Mouse (Mus musculus) MEL (cell line): ENCODE results near the gene Washc1. TPM values are rescaled to one million over a fixed set of nuclear protein-coding genes. Genes with fewer than 3 reads are reported as not detected.
A peak's percentile ranks its signal among the peaks of the same experiment; 100 is the strongest.
"Not testable (repeated sequence)": the region's sequence is repeated elsewhere in the genome, so short reads cannot be mapped to it uniquely, and the experiment has no call there.

Experiments used
- DNase-seq: peaks from one replicate; pipeline ENCODE4 v3.0.0; 2011; ENCODE audit warnings: low read depth, low spot score
- H3K27ac ChIP-seq: 2 replicates; pipeline ENCODE4 v1.5.1; 2012; ENCODE audit warnings: low read depth, mild to moderate bottlenecking, control low read depth, low read length, moderate library complexity; ENCODE audit not compliant: control insufficient read depth
- H3K27me3 ChIP-seq, 2 experiments: fragments of 150-350 bp in 1 of 2; sonication (generic) in 1 of 2; 2 replicates each; pipeline ENCODE4 v1.6.1; 2012; ENCODE audit warnings: low read length in 2 of 2, mild to moderate bottlenecking in 2 of 2, improper control_type of control experiment in 1 of 2, moderate library complexity in 1 of 2; ENCODE audit not compliant: insufficient read depth in 2 of 2, control insufficient read depth in 1 of 2
- H3K36me3 ChIP-seq, 2 experiments: 2 replicates each; pipeline ENCODE4 v1.6.1; 2012 to 2014; ENCODE audit warnings: low read length in 2 of 2, improper control_type of control experiment in 1 of 2, inconsistent platforms in 1 of 2, mild to moderate bottlenecking in 1 of 2; ENCODE audit not compliant: insufficient read depth in 2 of 2, control insufficient read depth in 1 of 2
- H3K4me1 ChIP-seq, 2 experiments: fragments of 150-350 bp in 1 of 2; sonication (generic) in 1 of 2; 2 replicates each; pipeline ENCODE4 v1.6.1; 2012; ENCODE audit warnings: low read length in 2 of 2, improper control_type of control experiment in 1 of 2, mild to moderate bottlenecking in 1 of 2; ENCODE audit not compliant: insufficient read depth in 2 of 2, control insufficient read depth in 1 of 2
- H3K4me3 ChIP-seq, 2 experiments: fragments of 150-350 bp in 1 of 2; sonication (generic) in 1 of 2; 2 replicates each; pipeline ENCODE4 v1.5.1; 2012; ENCODE audit warnings: low read depth in 2 of 2, low read length in 2 of 2, mild to moderate bottlenecking in 2 of 2, moderate library complexity in 2 of 2, control low read depth in 1 of 2, improper control_type of control experiment in 1 of 2; ENCODE audit not compliant: control insufficient read depth in 1 of 2, insufficient read depth in 1 of 2
- H3K79me2 ChIP-seq: 2 replicates; pipeline ENCODE4 v1.6.1; 2012; ENCODE audit warnings: mild to moderate bottlenecking, low read length, moderate library complexity; ENCODE audit not compliant: control insufficient read depth, poor library complexity, insufficient read depth
- H3K9ac ChIP-seq: 2 replicates; pipeline ENCODE4 v1.6.1; 2012; ENCODE audit warnings: low read depth, mild to moderate bottlenecking, control low read depth, low read length, moderate library complexity; ENCODE audit not compliant: control insufficient read depth, poor library complexity, severe bottlenecking
- H3K9me3 ChIP-seq: fragments of 150-350 bp; sonication (generic); replicated peaks from 2 replicates; pipeline ENCODE4 v1.6.1; 2012; ENCODE audit warnings: mild to moderate bottlenecking, low read length, improper control_type of control experiment, moderate library complexity; ENCODE audit not compliant: insufficient read depth
- BHLHE40 ChIP-seq: IDR thresholded peaks from 2 replicates; pipeline ENCODE4 v1.6.1; 2012; ENCODE audit warnings: low read depth, mild to moderate bottlenecking, inconsistent platforms, low read length, improper control_type of control experiment, borderline replicate concordance
- CHD1 ChIP-seq: IDR thresholded peaks from 2 replicates; pipeline ENCODE4 v1.6.1; 2012; ENCODE audit warnings: low read depth, mild to moderate bottlenecking, inconsistent platforms, low read length, improper control_type of control experiment
- E2F4 ChIP-seq: IDR thresholded peaks from 2 replicates; pipeline ENCODE4 v1.6.1; 2011; ENCODE audit warnings: low read depth, low read length, improper control_type of control experiment, borderline replicate concordance
- EP300 ChIP-seq, 2 experiments: IDR thresholded peaks; 2 replicates each; pipeline ENCODE4 v1.6.1; 2011; ENCODE audit warnings: improper control_type of control experiment in 2 of 2, low read length in 2 of 2, low read depth in 1 of 2, mild to moderate bottlenecking in 1 of 2
- GATA1 ChIP-seq: IDR thresholded peaks from 2 replicates; pipeline ENCODE4 v1.6.1; 2011; ENCODE audit warnings: low read depth, low read length, improper control_type of control experiment
- KAT2A ChIP-seq: conservative IDR thresholded peaks from 2 replicates; pipeline ENCODE4 v1.6.1; 2012; ENCODE audit warnings: low read depth, low read length, improper control_type of control experiment, inconsistent platforms
- MYC ChIP-seq: IDR thresholded peaks from 2 replicates; pipeline ENCODE4 v1.6.1; 2011; ENCODE audit warnings: low read depth, mild to moderate bottlenecking, low read length, improper control_type of control experiment, moderate library complexity
- NELFE ChIP-seq: IDR thresholded peaks from 2 replicates; pipeline ENCODE4 v1.6.1; 2011; ENCODE audit warnings: low read depth, low read length, improper control_type of control experiment
- NRF1 ChIP-seq: IDR thresholded peaks from 2 replicates; pipeline ENCODE4 v1.6.1; 2014; ENCODE audit warnings: low read depth, mild to moderate bottlenecking, inconsistent platforms, low read length, improper control_type of control experiment, moderate library complexity; ENCODE audit not compliant: poor library complexity, insufficient read depth, severe bottlenecking
- POLR2A ChIP-seq, 2 experiments: IDR thresholded peaks; 2 replicates each; pipeline ENCODE4 v1.6.1; 2011 to 2012; ENCODE audit warnings: low read length in 2 of 2, mild to moderate bottlenecking in 2 of 2, control low read depth in 1 of 2, improper control_type of control experiment in 1 of 2, low read depth in 1 of 2, moderate library complexity in 1 of 2; ENCODE audit not compliant: control insufficient read depth in 1 of 2, insufficient read depth in 1 of 2, poor library complexity in 1 of 2
- POLR2AphosphoS2 ChIP-seq: IDR thresholded peaks from 2 replicates; pipeline ENCODE4 v1.6.1; 2011; ENCODE audit warnings: low read length, improper control_type of control experiment
- POLR2AphosphoS5 ChIP-seq: IDR thresholded peaks from 2 replicates; pipeline ENCODE4 v1.6.1; 2012; ENCODE audit warnings: low read depth, borderline replicate concordance, mild to moderate bottlenecking, inconsistent platforms, low read length, moderate library complexity, mixed read lengths
- RCOR1 ChIP-seq: IDR thresholded peaks from 2 replicates; pipeline ENCODE4 v1.6.1; 2012; ENCODE audit warnings: low read depth, mild to moderate bottlenecking, inconsistent platforms, low read length, improper control_type of control experiment
- TAL1 ChIP-seq: IDR thresholded peaks from 2 replicates; pipeline ENCODE4 v1.6.1; 2012; ENCODE audit warnings: mild to moderate bottlenecking, inconsistent platforms, low read length, moderate library complexity, mixed read lengths
- TBP ChIP-seq: IDR thresholded peaks from 2 replicates; pipeline ENCODE4 v1.8.0; 2011; ENCODE audit warnings: low read depth, low read length, improper control_type of control experiment
- UBTF ChIP-seq: IDR thresholded peaks from 2 replicates; pipeline ENCODE4 v1.6.1; 2012; ENCODE audit warnings: low read depth, mild to moderate bottlenecking, inconsistent platforms, low read length, improper control_type of control experiment, moderate library complexity, borderline replicate concordance; ENCODE audit not compliant: insufficient read depth
- ZC3H11A ChIP-seq: IDR thresholded peaks from 2 replicates; pipeline ENCODE4 v1.6.1; 2012; ENCODE audit warnings: low read depth, mild to moderate bottlenecking, inconsistent platforms, low read length, improper control_type of control experiment
- ZMIZ1 ChIP-seq: IDR thresholded peaks from 2 replicates; pipeline ENCODE4 v1.6.1; 2012; ENCODE audit warnings: low read depth, mild to moderate bottlenecking, inconsistent platforms, low read length, improper control_type of control experiment, moderate library complexity
- polyA plus RNA-seq, 2 experiments: library from polyadenylated mRNA; stranded (reverse) in 1 of 2; unstranded in 1 of 2; fragments of >175 nt in 1 of 2; fragments of >200 nt in 1 of 2; gene quantifications; 2 replicates each; pipeline versions ENCODE4 v1.2.1 to v1.2.4; 2012; ENCODE audit warnings: low replicate concordance in 2 of 2, low read depth in 1 of 2; ENCODE audit not compliant: insufficient read length in 2 of 2, insufficient read depth in 1 of 2, missing spikeins in 1 of 2
- total RNA-seq: library from RNA; depleted of rRNA; stranded (reverse); fragments of 300-350 nt; gene quantifications from 2 replicates; pipeline ENCODE4 v1.2.3, GENCODE M21; 2012

Washc1 gene
- total and polyA plus RNA-seq, 3 experiments: 37.0 to 58.6 TPM; not detected in 1

GRCm38 (mm10) chr17:66111402-66111959 is at the start of gene Washc1 (continued):
- no peak for TF ChIP-seq POLR2AphosphoS5
- TF ChIP-seq NELFE: peak; percentile 80
- TF ChIP-seq EP300 (IDR thresholded peaks at IDR 0.05; ENCODE audit: low read depth in 1 of 2, low read length in 2 of 2): peak in 1 of 2 experiments; percentile 14; a peak in 1 of 4 replicates
- TF ChIP-seq POLR2AphosphoS2: peak; percentile 77

- DNase-seq: no peak
- H3K4me3 ChIP-seq: no peak overlapping the region
- H3K27me3 ChIP-seq: no peaks in the 10 kb centered on the region
- peaks cover 26% of the 10 kb centered on the region for H3K79me2 ChIP-seq
- no peaks in the 10 kb centered on the region for H3K9me3 ChIP-seq
- H3K27ac ChIP-seq: no peak overlapping the region
- no peak overlapping the region for H3K9ac ChIP-seq
- TF ChIP-seq GATA1 (no peak), NRF1 (no peak), POLR2AphosphoS2 (no peak), ZC3H11A (no peak), E2F4 (no peak), ZMIZ1 (no peak), EP300 (IDR thresholded peaks at IDR 0.05; ENCODE audit: low read depth in 1 of 2, low read length in 2 of 2) (no peak), UBTF (no peak), NELFE (no peak), TBP (no peak), BHLHE40 (no peak), CHD1 (no peak), POLR2A (IDR thresholded peaks at IDR 0.05; ENCODE audit: control insufficient read depth in 1 of 2, insufficient read depth in 1 of 2, low read depth in 1 of 2, low read length in 2 of 2, poor library complexity in 1 of 2) (no peak), RCOR1 (no peak), KAT2A (no peak), TAL1 (no peak), MYC (no peak)
- no peaks in the 10 kb centered on the region for H3K4me1 ChIP-seq
- H3K36me3 ChIP-seq: no peaks in the 10 kb centered on the region
Observed at GRCm38 (mm10) chr17:66065115-66065514, 46.2 kb upstream of the Washc1 start.

GRCm38 (mm10) chr17:66069036-66069435 is 42.3 kb upstream of the Washc1 start:
- H3K9ac ChIP-seq: not testable (repeated sequence)

More at GRCm38 (mm10) chr17:66069036-66069435, 42.3 kb upstream of the Washc1 start:
- Histone ChIP-seq H3K36me3 (peaks cover 0 to 15% of the 10 kb centered on the region in 2 experiments; a peak in 2 of 4 replicates), H3K4me1 (peaks cover 7 to 21% of the 10 kb centered on the region in 2 experiments; a peak in 3 of 4 replicates), H3K79me2 (peaks cover 39% of the 10 kb centered on the region)
- H3K27ac ChIP-seq, DNase-seq, H3K4me3 ChIP-seq, H3K27me3 ChIP-seq, H3K9me3 ChIP-seq: not testable (repeated sequence)
